Mouse (Mus musculus) neural tube, embryonic 15.5 days (tissue): ENCODE measurements at regions not wholly inside any gene's neighbourhood (a gene's known extent, or its start where the extent isn't known, plus 50 kb on each side); places are given as distances from the start of the nearest gene placed in this dataset.

ENCODE experiments used
- ATAC-seq: fragments of 200-750 bp; cut with Nextera tagmentation; 2 replicates; pipeline ENCODE4 v1.8.0; 2017; ENCODE audit warnings: mild to moderate bottlenecking, moderate TSS enrichment, moderate library complexity; ENCODE audit not compliant: low FRiP score
- H3K27ac ChIP-seq: fragments of 300-500 bp; sonication (generic); replicated peaks from 2 replicates; pipeline ENCODE4 v1.5.1; 2015; ENCODE audit warnings: mild to moderate bottlenecking, inconsistent platforms
- H3K27me3 ChIP-seq: fragments of 300-500 bp; sonication (generic); replicated peaks from 2 replicates; pipeline ENCODE4 v1.6.1; 2015; ENCODE audit warnings: inconsistent platforms
- H3K36me3 ChIP-seq: fragments of 300-500 bp; sonication (generic); 2 replicates; pipeline ENCODE4 v1.6.1; 2015; ENCODE audit warnings: inconsistent platforms
- H3K4me1 ChIP-seq: fragments of 300-500 bp; sonication (generic); 2 replicates; pipeline ENCODE4 v1.6.1; 2015; ENCODE audit warnings: inconsistent platforms
- H3K4me2 ChIP-seq: fragments of 300-500 bp; sonication (generic); 2 replicates; pipeline ENCODE4 v1.6.1; 2015; ENCODE audit warnings: inconsistent platforms, mild to moderate bottlenecking, moderate library complexity
- H3K4me3 ChIP-seq: fragments of 300-500 bp; sonication (generic); replicated peaks from 2 replicates; pipeline ENCODE4 v1.5.1; 2015; ENCODE audit warnings: mild to moderate bottlenecking, inconsistent platforms
- H3K9ac ChIP-seq: fragments of 300-500 bp; sonication (generic); replicated peaks from 2 replicates; pipeline ENCODE4 v1.6.1; 2015; ENCODE audit warnings: mild to moderate bottlenecking, inconsistent platforms
- H3K9me3 ChIP-seq: fragments of 300-500 bp; sonication (generic); replicated peaks from 2 replicates; pipeline ENCODE4 v1.6.1; 2016; ENCODE audit warnings: inconsistent platforms
- WGBS: fragments of 180-500 bp; shearing (Covaris S2); methylation state at CpG from one replicate; pipeline ENCODE4 v1.1.7; 2015; ENCODE audit warnings: mixed read lengths; 5-methylcytosine and 5-hydroxymethylcytosine counted together

DNA sequence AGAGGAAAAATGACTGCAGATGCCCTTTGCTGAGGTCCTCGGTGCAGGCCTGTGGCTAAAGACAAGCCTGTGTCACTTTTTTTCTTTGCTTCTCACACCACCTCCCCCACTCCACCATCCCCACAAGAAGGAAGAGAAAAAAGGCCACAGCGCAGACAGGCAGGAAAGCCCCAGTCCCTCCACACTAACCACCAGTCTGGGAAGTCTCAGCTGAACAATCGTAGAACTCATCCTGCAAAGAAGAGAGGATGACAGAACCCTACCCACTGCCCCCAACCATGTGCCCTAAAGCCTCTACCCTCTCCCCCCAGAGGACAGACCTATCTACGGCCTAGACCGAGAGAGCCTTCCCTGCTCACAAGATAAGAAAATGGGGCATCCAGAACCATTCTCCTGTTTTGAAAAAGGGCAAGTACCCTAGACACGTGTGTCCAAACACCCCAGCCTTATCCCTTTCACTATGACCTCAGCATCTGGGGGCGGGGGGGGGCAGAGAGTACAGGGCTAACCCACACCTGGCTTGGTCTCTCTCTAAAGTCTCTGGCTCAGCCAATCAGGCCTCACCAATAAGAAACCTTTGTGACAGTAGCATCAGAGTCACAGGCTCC lies 214.8 kb downstream of the Ly86 start:
- Histone ChIP-seq H3K4me1 (peaks cover 22% of the 10 kb centered on the region), H3K27ac (no peak overlapping the region), H3K4me2 (peak overlapping the region; percentile 23; the same call in 1 of the 2 replicates), H3K9ac (no peak overlapping the region), H3K27me3 (no peaks in the 10 kb centered on the region), H3K9me3 (no peaks in the 10 kb centered on the region), H3K4me3 (no peak overlapping the region), H3K36me3 (no peaks in the 10 kb centered on the region)
- WGBS, result 74% methylated on average over 7 of the region's 7 CpGs
- ATAC-seq, result no peak

GRCm38 (mm10) chr13:37560387-37560786 lies 215.4 kb downstream of the Ly86 start:
- WGBS, result 16% methylated on average over 9 of the region's 9 CpGs
- no peak overlapping the region for H3K9ac ChIP-seq
- H3K27ac ChIP-seq, result no peak overlapping the region
- H3K9me3 ChIP-seq, result no peaks in the 10 kb centered on the region
- no peak overlapping the region for H3K4me3 ChIP-seq
- H3K4me2 ChIP-seq, result peak overlapping the region; percentile 23
- peaks cover 22% of the 10 kb centered on the region for H3K4me1 ChIP-seq
- no peaks in the 10 kb centered on the region for H3K27me3 ChIP-seq
- ATAC-seq, result peak; percentile 35; the same call in 1 of the 2 replicates
- no peaks in the 10 kb centered on the region for H3K36me3 ChIP-seq

DNA sequence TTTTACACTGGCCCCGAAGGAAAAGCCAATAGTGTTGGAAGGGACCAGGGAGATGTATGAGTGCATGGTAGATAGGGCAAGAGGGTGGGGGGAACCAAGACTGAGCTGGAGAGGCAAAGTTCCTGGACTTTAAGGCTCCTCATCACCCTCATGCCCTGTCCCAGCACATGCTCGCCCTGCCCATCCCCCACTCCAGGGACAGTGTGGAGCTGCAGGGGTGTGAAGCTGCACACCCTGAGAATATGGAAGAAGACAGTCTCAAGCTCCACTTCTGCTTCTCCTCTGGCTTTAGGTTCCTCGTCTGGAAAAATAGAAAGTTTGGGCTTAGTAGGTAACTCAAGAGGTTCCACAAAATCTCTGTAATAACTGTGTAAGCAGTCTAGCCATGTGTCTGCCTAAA lies 215.8 kb downstream of the Ly86 start:
- Histone ChIP-seq H3K9ac (no peak overlapping the region), H3K4me1 (peaks cover 22% of the 10 kb centered on the region), H3K4me2 (peak overlapping the region; percentile 23; the same call in 1 of the 2 replicates), H3K4me3 (no peak overlapping the region), H3K36me3 (no peaks in the 10 kb centered on the region), H3K27me3 (no peaks in the 10 kb centered on the region), H3K27ac (0 out of 2 replicates have a peak overlapping the region, but pooled peaks have one; percentile 11), H3K9me3 (no peaks in the 10 kb centered on the region)
- peak; percentile 10 for ATAC-seq
- 41% methylated on average over 3 of the region's 3 CpGs for WGBS

DNA sequence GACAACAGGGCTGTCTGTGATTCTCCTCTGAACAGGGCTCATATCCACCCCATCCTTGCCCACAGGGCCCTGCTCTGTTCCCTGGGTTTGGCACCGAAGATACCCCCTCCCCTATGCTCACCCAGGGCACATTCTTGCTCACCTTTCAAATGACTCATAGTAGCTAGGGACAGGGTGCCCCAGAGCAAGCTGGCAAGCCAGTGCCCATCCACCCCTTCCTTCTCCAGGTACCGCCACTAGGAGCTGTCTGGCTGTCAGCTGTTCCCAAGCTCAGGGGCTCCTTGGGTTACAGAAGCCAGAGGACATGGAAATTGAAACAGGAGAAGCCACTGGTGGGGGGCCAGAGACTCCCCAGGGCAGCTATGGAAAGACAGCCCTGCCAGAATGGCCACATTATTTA lies 216.4 kb downstream of the Ly86 start:
- H3K4me1 ChIP-seq, result peaks cover 22% of the 10 kb centered on the region
- no peak for ATAC-seq
- no peaks in the 10 kb centered on the region for H3K36me3 ChIP-seq
- H3K9ac ChIP-seq, result no peak overlapping the region
- H3K9me3 ChIP-seq, result no peaks in the 10 kb centered on the region
- 0 out of 2 replicates have a peak overlapping the region, but pooled peaks have one; percentile 11 for H3K27ac ChIP-seq
- WGBS, result 61% methylated on average over 2 of the region's 2 CpGs
- H3K4me3 ChIP-seq, result no peak overlapping the region
- no peak overlapping the region for H3K4me2 ChIP-seq
- no peaks in the 10 kb centered on the region for H3K27me3 ChIP-seq

DNA sequence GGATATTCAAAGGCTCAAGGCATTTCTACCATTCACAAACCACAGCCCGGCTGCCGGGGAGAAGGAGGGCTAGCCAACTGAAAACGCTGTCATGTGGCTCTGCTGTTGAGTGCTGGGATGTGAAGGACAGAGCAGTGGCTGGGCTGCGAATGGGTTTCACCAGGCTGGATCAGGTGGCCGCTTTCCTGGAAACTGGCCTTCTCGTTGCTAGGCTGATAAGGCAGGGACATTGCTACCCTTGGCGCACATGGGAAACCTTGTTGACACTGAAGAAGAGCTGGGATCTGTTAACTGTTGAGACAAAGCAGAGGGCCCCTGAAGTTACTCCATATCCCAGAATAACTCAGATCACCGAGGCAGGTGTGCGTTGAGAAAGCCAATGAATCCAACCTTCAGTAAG lies 216.1 kb upstream of the Rreb1 start:
- WGBS, result 42% methylated on average over 9 of the region's 9 CpGs
- no peaks in the 10 kb centered on the region for H3K27me3 ChIP-seq
- H3K36me3 ChIP-seq, result no peaks in the 10 kb centered on the region
- peaks cover 22% of the 10 kb centered on the region for H3K4me1 ChIP-seq
- no peaks in the 10 kb centered on the region for H3K9me3 ChIP-seq
- H3K4me2 ChIP-seq, result no peak overlapping the region
- H3K9ac ChIP-seq, result no peak overlapping the region
- H3K27ac ChIP-seq, result 0 out of 2 replicates have a peak overlapping the region, but pooled peaks have one; percentile 3
- no peak for ATAC-seq
- no peak overlapping the region for H3K4me3 ChIP-seq

GRCm38 (mm10) chr13:37562652-37563051 lies 215.5 kb upstream of the Rreb1 start:
- no peak for ATAC-seq
- 18% methylated on average over 5 of the region's 5 CpGs for WGBS

GRCm38 (mm10) chr13:37569051-37569450 lies 209.1 kb upstream of the Rreb1 start:
- Histone ChIP-seq H3K36me3 (no peaks in the 10 kb centered on the region), H3K9ac (no peak overlapping the region), H3K27ac (no peak overlapping the region), H3K4me2 (no peak overlapping the region), H3K27me3 (no peaks in the 10 kb centered on the region), H3K9me3 (no peaks in the 10 kb centered on the region), H3K4me1 (no peaks in the 10 kb centered on the region), H3K4me3 (no peak overlapping the region)
- WGBS, result 65% methylated on average over 3 of the region's 3 CpGs
- no peak for ATAC-seq

More at GRCm38 (mm10) chr13:37562652-37563051, 215.5 kb upstream of the Rreb1 start:
- Histone ChIP-seq H3K9me3 (no peaks in the 10 kb centered on the region), H3K4me1 (peaks cover 22% of the 10 kb centered on the region), H3K27me3 (no peaks in the 10 kb centered on the region), H3K27ac (0 out of 2 replicates have a peak overlapping the region, but pooled peaks have one; percentile 3), H3K4me3 (no peak overlapping the region), H3K9ac (no peak overlapping the region), H3K36me3 (no peaks in the 10 kb centered on the region), H3K4me2 (no peak overlapping the region)

GRCm38 (mm10) chr13:37569486-37569885 lies 208.7 kb upstream of the Rreb1 start:
- ATAC-seq, result no peak
- Histone ChIP-seq H3K4me3 (no peak overlapping the region), H3K27me3 (no peaks in the 10 kb centered on the region), H3K9me3 (no peaks in the 10 kb centered on the region), H3K9ac (no peak overlapping the region), H3K4me2 (no peak overlapping the region), H3K27ac (no peak overlapping the region), H3K4me1 (no peaks in the 10 kb centered on the region), H3K36me3 (no peaks in the 10 kb centered on the region)
- 89% methylated on average over 3 of the region's 3 CpGs for WGBS

DNA sequence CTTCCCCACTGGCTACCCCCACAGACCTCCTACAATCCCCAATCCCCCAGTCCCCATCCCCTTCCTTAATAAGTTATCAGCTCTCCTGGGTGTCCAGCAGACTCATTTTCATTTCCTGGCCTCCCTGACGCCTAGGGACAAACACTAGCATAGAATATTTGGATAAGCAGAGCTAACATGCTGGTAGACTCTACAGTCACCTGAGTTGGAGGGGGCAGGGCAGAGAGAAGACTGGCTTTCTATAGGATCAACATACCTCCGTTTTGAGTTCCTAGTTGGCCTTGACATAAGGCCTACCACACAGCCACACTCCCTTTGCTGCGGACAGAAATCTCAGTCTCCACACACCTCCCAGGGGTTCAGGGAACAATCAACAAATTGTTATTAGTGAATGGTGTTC lies 205.2 kb upstream of the Rreb1 start:
- H3K4me3 ChIP-seq, result no peak overlapping the region
- no peak overlapping the region for H3K4me2 ChIP-seq
- H3K36me3 ChIP-seq, result no peaks in the 10 kb centered on the region
- no peak overlapping the region for H3K27ac ChIP-seq
- ATAC-seq, result no peak
- WGBS, result 72% methylated on average over 3 of the region's 3 CpGs
- H3K27me3 ChIP-seq, result no peaks in the 10 kb centered on the region
- no peaks in the 10 kb centered on the region for H3K4me1 ChIP-seq
- H3K9ac ChIP-seq, result no peak overlapping the region
- H3K9me3 ChIP-seq, result no peaks in the 10 kb centered on the region

- no peaks in the 10 kb centered on the region for H3K36me3 ChIP-seq
- H3K9me3 ChIP-seq, result no peaks in the 10 kb centered on the region
- H3K4me3 ChIP-seq, result no peak overlapping the region
- 91% methylated on average over 10 of the region's 10 CpGs for WGBS
- no peak for ATAC-seq
- no peak overlapping the region for H3K4me2 ChIP-seq
- no peak overlapping the region for H3K27ac ChIP-seq
- no peaks in the 10 kb centered on the region for H3K27me3 ChIP-seq
- peaks cover 4% of the 10 kb centered on the region; the same call in 1 of the 2 replicates for H3K4me1 ChIP-seq
- no peak overlapping the region for H3K9ac ChIP-seq
Measured at GRCm38 (mm10) chr13:37579231-37579630, 199.0 kb upstream of the Rreb1 start.

DNA sequence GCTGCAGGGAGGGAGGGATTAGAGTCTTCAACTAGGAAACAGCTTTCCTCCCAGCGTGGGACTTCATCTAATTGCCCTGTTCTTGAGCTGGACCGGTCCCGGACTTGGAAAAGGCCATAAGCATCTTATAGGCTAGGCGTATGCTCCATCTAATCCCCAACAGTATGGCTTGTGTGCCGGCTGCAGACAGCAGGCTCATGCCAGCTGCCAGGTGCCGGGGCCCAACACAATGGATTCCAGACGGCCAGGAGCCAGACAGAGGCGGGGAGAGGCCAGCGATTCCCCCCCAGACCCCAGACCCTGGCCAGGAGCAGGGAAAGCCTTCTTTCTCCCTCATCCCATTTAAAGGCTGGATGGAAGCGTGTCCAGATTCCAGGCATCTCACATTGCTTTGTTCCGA lies 198.4 kb upstream of the Rreb1 start:
- no peaks in the 10 kb centered on the region for H3K27me3 ChIP-seq
- peaks cover 4% of the 10 kb centered on the region; the same call in 1 of the 2 replicates for H3K4me1 ChIP-seq
- ATAC-seq, result peak; percentile 45; the same call in 1 of the 2 replicates
- no peak overlapping the region for H3K4me2 ChIP-seq
- H3K36me3 ChIP-seq, result no peaks in the 10 kb centered on the region
- no peak overlapping the region for H3K4me3 ChIP-seq
- WGBS, result 26% methylated on average over 11 of the region's 11 CpGs
- no peaks in the 10 kb centered on the region for H3K9me3 ChIP-seq
- H3K9ac ChIP-seq, result no peak overlapping the region
- H3K27ac ChIP-seq, result peak overlapping the region; percentile 58

DNA sequence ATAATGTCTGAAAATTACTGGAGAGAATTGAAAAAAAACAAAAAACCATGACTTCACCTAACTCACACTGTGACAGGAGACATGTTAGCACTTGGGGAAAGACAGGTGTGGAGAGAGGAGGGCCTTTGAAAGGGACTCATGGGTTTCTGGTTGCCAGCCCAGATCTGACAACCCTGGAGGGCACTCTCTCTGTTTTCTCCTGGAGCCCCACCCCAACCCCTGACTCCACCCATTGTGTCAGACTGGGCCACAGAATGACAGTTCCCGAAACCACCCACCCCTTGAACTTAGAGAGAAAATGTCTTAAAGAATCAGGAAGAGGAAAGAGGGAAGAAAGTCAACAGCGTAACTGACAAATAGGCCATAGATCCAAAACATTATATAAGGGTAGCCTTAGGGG lies 197.4 kb upstream of the Rreb1 start:
- Histone ChIP-seq H3K27me3 (no peaks in the 10 kb centered on the region), H3K36me3 (no peaks in the 10 kb centered on the region), H3K4me1 (peaks cover 4% of the 10 kb centered on the region; the same call in 1 of the 2 replicates), H3K9ac (no peak overlapping the region), H3K27ac (no peak overlapping the region), H3K4me3 (no peak overlapping the region), H3K9me3 (no peaks in the 10 kb centered on the region), H3K4me2 (no peak overlapping the region)
- WGBS, result 92% methylated on average over 2 of the region's 2 CpGs
- ATAC-seq, result no peak
